Mouse (Mus musculus): ENCODE data around the gene Rnasek. TPM values are rescaled to one million over a fixed set of nuclear protein-coding genes. Genes with fewer than 3 reads are reported as not detected.

Gene Rnasek
- polyA plus RNA-seq, 1 experiment from 2014 or later, result 379 TPM

GRCm38 (mm10) chr11:70232546-70232945, 7.1 kb downstream of the Rnasek start:
- peaks cover 13% of the 10 kb centered on the region for H3K36me3 ChIP-seq (ENCODE audit: control insufficient read depth, insufficient read depth, low read length)
- H3K27me3 ChIP-seq (ENCODE audit: control insufficient read depth, insufficient read depth, low read depth, low read length), result peaks cover 26% of the 10 kb centered on the region
- H3K4me1 ChIP-seq (ENCODE audit: control insufficient read depth, insufficient read depth, low read length), result peaks cover 21% of the 10 kb centered on the region
- H3K4me3 ChIP-seq (ENCODE audit: low read depth, low read length), result peak overlapping the region; percentile 34
- H3K4me2 ChIP-seq (ENCODE audit: low read length), result peak overlapping the region; percentile 54
- 11% methylated on average over 9 of the region's 10 CpGs for WGBS
- H3K9me3 ChIP-seq (replicated peaks; ENCODE audit: control insufficient read depth, low read length, poor library complexity, severe bottlenecking), result no peaks in the 10 kb centered on the region
- no peak overlapping the region for H3K27ac ChIP-seq (ENCODE audit: low read length)
- peak overlapping the region; percentile 63 for H3K9ac ChIP-seq (ENCODE audit: low read depth, low read length)
- no peak for ATAC-seq

GRCm38 (mm10) chr11:70230239-70230727, 9.4 kb downstream of the Rnasek start:
- H3K9ac ChIP-seq (ENCODE audit: low read depth, low read length), result no peak overlapping the region
- ATAC-seq, result no peak
- WGBS, result 1% methylated on average over 32 of the region's 32 CpGs

DNA sequence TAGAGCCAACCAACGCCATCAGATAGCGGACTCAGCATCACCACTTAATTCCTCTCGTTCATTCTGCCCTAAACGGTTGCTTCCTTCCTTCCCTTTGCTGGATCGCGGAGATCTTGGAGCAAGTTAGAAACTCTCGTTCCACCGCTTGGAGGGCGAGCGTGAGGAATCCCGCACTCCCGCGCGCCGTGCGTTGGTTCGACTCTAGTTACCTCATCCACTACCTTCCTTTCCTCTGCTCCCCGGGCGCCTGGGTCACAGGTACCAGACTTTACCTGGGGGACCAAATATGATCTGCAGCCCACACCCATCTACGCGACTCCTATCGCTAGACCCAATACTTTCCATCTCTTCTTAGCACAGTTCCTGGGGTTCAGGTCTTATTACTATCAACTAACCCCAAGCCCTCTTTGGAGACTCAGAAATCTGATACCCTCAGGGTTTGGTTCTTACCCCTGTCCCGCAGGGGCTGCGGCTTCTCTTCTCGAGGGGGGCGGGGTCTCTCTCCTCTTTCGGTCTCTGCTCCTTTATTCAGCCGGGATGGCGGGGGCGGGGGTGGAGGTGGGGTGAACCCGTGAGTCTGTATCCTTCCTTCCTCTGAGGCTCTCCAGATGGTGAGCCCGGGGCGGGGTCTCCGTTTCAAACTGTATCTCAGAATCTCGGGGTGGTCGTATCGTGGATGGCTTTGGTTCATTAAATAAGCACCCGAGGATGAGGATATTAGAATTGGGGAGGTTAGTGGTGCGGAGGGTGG, 10.2 kb downstream of the Rnasek start, which contains the start of gene Bcl6b:
Gene Bcl6b (minus strand): TSS at position 539 of the 751 bp plus-strand sequence.
- 3% methylated on average over 39 of the region's 39 CpGs for WGBS
- no peak for ATAC-seq
- H3K36me3 ChIP-seq (ENCODE audit: control insufficient read depth, insufficient read depth, low read length), result peaks cover 2% of the 10 kb centered on the region
- no peaks in the 10 kb centered on the region for H3K9me3 ChIP-seq (replicated peaks; ENCODE audit: control insufficient read depth, low read length, poor library complexity, severe bottlenecking)
- peaks cover 18% of the 10 kb centered on the region for H3K4me1 ChIP-seq (ENCODE audit: control insufficient read depth, insufficient read depth, low read length)
- H3K27ac ChIP-seq (ENCODE audit: low read length), result peak within 1 kb of the TSS; percentile 17
- H3K4me2 ChIP-seq (ENCODE audit: low read length), result peak within 1 kb of the TSS; percentile 54
- H3K4me3 ChIP-seq (ENCODE audit: low read depth, low read length), result peak within 1 kb of the TSS; percentile 27
- peak within 1 kb of the TSS; percentile 27 for H3K9ac ChIP-seq (ENCODE audit: low read depth, low read length)
- H3K27me3 ChIP-seq (ENCODE audit: control insufficient read depth, insufficient read depth, low read depth, low read length), result peaks cover 37% of the 10 kb centered on the region

More at GRCm38 (mm10) chr11:70230239-70230727, 9.4 kb downstream of the Rnasek start:
- H3K4me1 ChIP-seq (ENCODE audit: control insufficient read depth, insufficient read depth, low read length), result peaks cover 18% of the 10 kb centered on the region
- peak overlapping the region; percentile 9; the same call in 1 of the 2 replicates for H3K4me3 ChIP-seq (ENCODE audit: low read depth, low read length)
- peak overlapping the region; percentile 33; the same call in 1 of the 2 replicates for H3K4me2 ChIP-seq (ENCODE audit: low read length)
- peaks cover 10% of the 10 kb centered on the region for H3K36me3 ChIP-seq (ENCODE audit: control insufficient read depth, insufficient read depth, low read length)
- peaks cover 35% of the 10 kb centered on the region for H3K27me3 ChIP-seq (ENCODE audit: control insufficient read depth, insufficient read depth, low read depth, low read length)
- no peaks in the 10 kb centered on the region for H3K9me3 ChIP-seq (replicated peaks; ENCODE audit: control insufficient read depth, low read length, poor library complexity, severe bottlenecking)
- peak overlapping the region; percentile 17; the same call in 1 of the 2 replicates for H3K27ac ChIP-seq (ENCODE audit: low read length)

GRCm38 (mm10) chr11:70228828-70229227, 10.8 kb downstream of the Rnasek start:
- WGBS, result under 1% methylated on average over 19 of the region's 19 CpGs
- no peak for ATAC-seq
- H3K9me3 ChIP-seq (replicated peaks; ENCODE audit: control insufficient read depth, low read length, poor library complexity, severe bottlenecking), result no peaks in the 10 kb centered on the region
- peaks cover 18% of the 10 kb centered on the region for H3K4me1 ChIP-seq (ENCODE audit: control insufficient read depth, insufficient read depth, low read length)
- peaks cover 37% of the 10 kb centered on the region for H3K27me3 ChIP-seq (ENCODE audit: control insufficient read depth, insufficient read depth, low read depth, low read length)
- peak overlapping the region; percentile 27 for H3K9ac ChIP-seq (ENCODE audit: low read depth, low read length)
- no peak overlapping the region for H3K27ac ChIP-seq (ENCODE audit: low read length)
- H3K4me3 ChIP-seq (ENCODE audit: low read depth, low read length), result peak overlapping the region; percentile 27
- H3K36me3 ChIP-seq (ENCODE audit: control insufficient read depth, insufficient read depth, low read length), result no peaks in the 10 kb centered on the region
- peak overlapping the region; percentile 54 for H3K4me2 ChIP-seq (ENCODE audit: low read length)

- H3K4me2 ChIP-seq (ENCODE audit: low read length), result no peak overlapping the region
- no peaks in the 10 kb centered on the region for H3K9me3 ChIP-seq (replicated peaks; ENCODE audit: control insufficient read depth, low read length, poor library complexity, severe bottlenecking)
- no peak overlapping the region for H3K9ac ChIP-seq (ENCODE audit: low read depth, low read length)
- no peaks in the 10 kb centered on the region for H3K36me3 ChIP-seq (ENCODE audit: control insufficient read depth, insufficient read depth, low read length)
- peaks cover 37% of the 10 kb centered on the region for H3K27me3 ChIP-seq (ENCODE audit: control insufficient read depth, insufficient read depth, low read depth, low read length)
- 88% methylated on average over 4 of the region's 4 CpGs for WGBS
- H3K27ac ChIP-seq (ENCODE audit: low read length), result no peak overlapping the region
- H3K4me3 ChIP-seq (ENCODE audit: low read depth, low read length), result no peak overlapping the region
- ATAC-seq, result no peak
- H3K4me1 ChIP-seq (ENCODE audit: control insufficient read depth, insufficient read depth, low read length), result peaks cover 16% of the 10 kb centered on the region
These were observed 11.9 kb downstream of the Rnasek start for GRCm38 (mm10) chr11:70227661-70228245.

- peaks cover 19% of the 10 kb centered on the region for H3K4me1 ChIP-seq (ENCODE audit: control insufficient read depth, insufficient read depth, low read length)
- H3K9me3 ChIP-seq (replicated peaks; ENCODE audit: control insufficient read depth, low read length, poor library complexity, severe bottlenecking), result no peaks in the 10 kb centered on the region
- H3K9ac ChIP-seq (ENCODE audit: low read depth, low read length), result no peak overlapping the region
- no peak for ATAC-seq
- peak overlapping the region; percentile 36 for H3K4me3 ChIP-seq (ENCODE audit: low read depth, low read length)
- peak overlapping the region; percentile 56 for H3K4me2 ChIP-seq (ENCODE audit: low read length)
- no peaks in the 10 kb centered on the region for H3K36me3 ChIP-seq (ENCODE audit: control insufficient read depth, insufficient read depth, low read length)
- H3K27ac ChIP-seq (ENCODE audit: low read length), result no peak overlapping the region
- 37% methylated on average over 5 of the region's 5 CpGs for WGBS
- H3K27me3 ChIP-seq (ENCODE audit: control insufficient read depth, insufficient read depth, low read depth, low read length), result peaks cover 37% of the 10 kb centered on the region
These were observed 12.5 kb downstream of the Rnasek start for GRCm38 (mm10) chr11:70227126-70227525.

DNA sequence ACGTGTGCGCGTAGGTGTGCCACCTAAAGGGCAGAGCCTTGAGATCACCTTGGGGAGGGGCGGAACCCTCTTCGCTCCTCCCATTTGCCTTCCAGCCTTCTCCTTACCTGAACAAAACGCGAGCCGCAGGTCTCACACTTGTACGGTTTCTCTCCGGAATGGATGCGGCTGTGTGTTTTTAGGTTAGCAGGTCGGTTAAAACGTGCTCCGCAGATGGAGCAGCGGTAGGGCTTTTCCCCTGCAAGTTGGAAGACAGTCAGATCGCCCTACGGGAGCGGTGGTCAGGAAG, 13.1 kb downstream of the Rnasek start:
- Histone ChIP-seq H3K4me2 (ENCODE audit: low read length) (peak overlapping the region; percentile 56), H3K27me3 (ENCODE audit: control insufficient read depth, insufficient read depth, low read depth, low read length) (peaks cover 37% of the 10 kb centered on the region), H3K4me1 (ENCODE audit: control insufficient read depth, insufficient read depth, low read length) (peaks cover 25% of the 10 kb centered on the region), H3K4me3 (ENCODE audit: low read depth, low read length) (peak overlapping the region; percentile 36), H3K27ac (ENCODE audit: low read length) (no peak overlapping the region), H3K9me3 (replicated peaks; ENCODE audit: control insufficient read depth, low read length, poor library complexity, severe bottlenecking) (no peaks in the 10 kb centered on the region), H3K9ac (ENCODE audit: low read depth, low read length) (peak overlapping the region; percentile 57), H3K36me3 (ENCODE audit: control insufficient read depth, insufficient read depth, low read length) (no peaks in the 10 kb centered on the region)
- 7% methylated on average over 18 of the region's 18 CpGs for WGBS
- no peak; the same call in 1 of the 2 replicates for ATAC-seq

DNA sequence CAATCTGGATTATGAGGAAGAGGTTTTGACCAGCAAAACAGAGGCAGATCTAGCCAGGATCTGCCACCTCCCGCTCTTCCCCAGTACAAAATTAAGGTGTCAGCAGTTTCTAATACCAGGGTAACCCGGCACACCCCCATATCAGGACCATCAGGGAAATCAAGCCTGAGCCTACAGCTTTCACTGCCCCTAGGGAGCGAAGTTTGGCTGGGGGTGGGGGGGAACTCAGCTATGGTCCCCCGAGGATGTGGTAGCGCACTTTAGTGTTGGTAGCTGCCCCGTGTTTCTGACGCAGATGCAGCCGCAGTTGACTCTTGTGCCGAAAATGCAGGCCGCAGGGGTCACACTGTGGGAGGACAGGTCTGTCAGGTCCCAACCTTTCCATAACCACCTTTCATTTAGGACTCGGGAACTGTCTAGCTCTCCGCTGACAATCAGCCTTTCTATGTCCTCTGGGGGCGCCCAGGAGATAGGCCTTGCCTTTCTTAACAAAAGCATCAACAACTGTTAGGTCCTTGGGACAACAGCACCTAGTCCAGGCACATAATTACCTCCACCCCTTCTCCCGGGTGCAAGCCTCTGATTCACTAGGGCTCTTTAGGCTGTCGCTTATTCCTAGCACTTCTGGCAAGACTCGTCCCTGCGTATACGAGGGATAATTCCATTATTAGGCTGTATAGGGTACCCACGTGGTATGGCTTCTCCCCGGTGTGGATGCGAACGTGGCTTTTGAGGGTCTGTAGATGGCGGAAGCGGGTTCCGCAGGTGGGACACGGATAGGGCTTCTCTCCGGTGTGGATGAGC, 13.6 kb downstream of the Rnasek start:
- H3K4me1 ChIP-seq (ENCODE audit: control insufficient read depth, insufficient read depth, low read length), result peaks cover 25% of the 10 kb centered on the region
- peak overlapping the region; percentile 57 for H3K9ac ChIP-seq (ENCODE audit: low read depth, low read length)
- no peak overlapping the region for H3K27ac ChIP-seq (ENCODE audit: low read length)
- peak overlapping the region; percentile 36 for H3K4me3 ChIP-seq (ENCODE audit: low read depth, low read length)
- peaks cover 36% of the 10 kb centered on the region for H3K27me3 ChIP-seq (ENCODE audit: control insufficient read depth, insufficient read depth, low read depth, low read length)
- peak overlapping the region; percentile 56 for H3K4me2 ChIP-seq (ENCODE audit: low read length)
- no peaks in the 10 kb centered on the region for H3K9me3 ChIP-seq (replicated peaks; ENCODE audit: control insufficient read depth, low read length, poor library complexity, severe bottlenecking)
- H3K36me3 ChIP-seq (ENCODE audit: control insufficient read depth, insufficient read depth, low read length), result no peaks in the 10 kb centered on the region
- 19% methylated on average over 27 of the region's 27 CpGs for WGBS
- peak; percentile 25; the same call in 1 of the 2 replicates for ATAC-seq
